ENCODE assay signal across 32 mouse cellular contexts in genomic region chr4:127522151-127522550, GRCm38 (mm10).
"Had no signal": no experiment of that assay in that cellular context is flagged by ENCODE, and none has a peak within 500 bp of the region (broad histone marks: within the 10 kb centered on the region; RNA-seq: fewer than 3 reads in every experiment).

No protein-coding gene starts in this region.

- DNase-seq: heart, adult 2 months; heart, postnatal 14 days; heart, postnatal 36 days; kidney, adult 11 months; kidney, adult 18-20 months; kidney, adult 2 months; kidney, adult 8-10 months; kidney, postnatal 10 days; kidney, postnatal 14 days; kidney, postnatal 25 days; kidney, postnatal 36 days; kidney, postnatal 4 days; layer of hippocampus, adult 9-11 months; layer of hippocampus, postnatal 36 days had no signal

- H3K9me3 ChIP-seq: heart, embryonic 10.5 days; heart, embryonic 13.5 days; heart, embryonic 15.5 days; hindbrain, embryonic 10.5 days; hindbrain, embryonic 12.5 days; hindbrain, embryonic 13.5 days; hindbrain, embryonic 15.5 days; intestine, embryonic 15.5 days; kidney, embryonic 15.5 days had no signal

- ATAC-seq: hindbrain, embryonic 16.5 days; hindbrain, postnatal 0 days; inflammation-experienced regulatory T-cells, adult 6 months; intestine, embryonic 15.5 days; intestine, embryonic 16.5 days; intestine, postnatal 0 days had no signal

- H3K4me3 ChIP-seq: heart, adult 2 months; heart, embryonic 10.5 days; heart, embryonic 13.5 days; heart, embryonic 15.5 days; hindbrain, embryonic 10.5 days; hindbrain, embryonic 12.5 days; hindbrain, embryonic 13.5 days; hindbrain, embryonic 15.5 days; intestine, embryonic 15.5 days; kidney, embryonic 15.5 days; layer of hippocampus, adult 2 months; left cerebral cortex, adult 2 months had no signal

- H3K36me3 ChIP-seq: heart, embryonic 10.5 days; heart, embryonic 13.5 days; heart, embryonic 15.5 days; hindbrain, embryonic 10.5 days; hindbrain, embryonic 12.5 days; hindbrain, embryonic 13.5 days; hindbrain, embryonic 15.5 days; intestine, embryonic 15.5 days; kidney, embryonic 15.5 days had no signal

- H3K27me3 ChIP-seq: heart, embryonic 13.5 days; heart, embryonic 15.5 days; hindbrain, embryonic 12.5 days; hindbrain, embryonic 13.5 days; hindbrain, embryonic 15.5 days; intestine, embryonic 15.5 days; kidney, embryonic 15.5 days had no signal

- H3K27ac ChIP-seq: heart, adult 2 months; heart, embryonic 10.5 days; heart, embryonic 13.5 days; heart, embryonic 15.5 days; hindbrain, embryonic 10.5 days; hindbrain, embryonic 12.5 days; hindbrain, embryonic 13.5 days; hindbrain, embryonic 14.5 days; hindbrain, embryonic 15.5 days; hindbrain, postnatal 0 days; intestine, embryonic 15.5 days; kidney, embryonic 15.5 days; kidney, postnatal 0 days; layer of hippocampus, adult 2 months; left cerebral cortex, adult 2 months had no signal

- H3K4me2 ChIP-seq: heart, embryonic 13.5 days; heart, embryonic 15.5 days; hindbrain, embryonic 12.5 days; hindbrain, embryonic 13.5 days; hindbrain, embryonic 14.5 days; hindbrain, embryonic 15.5 days; intestine, embryonic 15.5 days; kidney, embryonic 15.5 days had no signal

- H3K9ac ChIP-seq: heart, embryonic 13.5 days; heart, embryonic 15.5 days; hindbrain, embryonic 12.5 days; hindbrain, embryonic 13.5 days; hindbrain, embryonic 14.5 days; hindbrain, embryonic 15.5 days; intestine, embryonic 15.5 days; kidney, embryonic 15.5 days had no signal

- H3K4me1 ChIP-seq: heart, embryonic 10.5 days; heart, embryonic 13.5 days; heart, embryonic 15.5 days; hindbrain, embryonic 10.5 days; hindbrain, embryonic 12.5 days; hindbrain, embryonic 13.5 days; hindbrain, embryonic 15.5 days; intestine, embryonic 15.5 days had no signal
